Mouse (Mus musculus): ENCODE measurements around the gene Heyl.

DNA sequence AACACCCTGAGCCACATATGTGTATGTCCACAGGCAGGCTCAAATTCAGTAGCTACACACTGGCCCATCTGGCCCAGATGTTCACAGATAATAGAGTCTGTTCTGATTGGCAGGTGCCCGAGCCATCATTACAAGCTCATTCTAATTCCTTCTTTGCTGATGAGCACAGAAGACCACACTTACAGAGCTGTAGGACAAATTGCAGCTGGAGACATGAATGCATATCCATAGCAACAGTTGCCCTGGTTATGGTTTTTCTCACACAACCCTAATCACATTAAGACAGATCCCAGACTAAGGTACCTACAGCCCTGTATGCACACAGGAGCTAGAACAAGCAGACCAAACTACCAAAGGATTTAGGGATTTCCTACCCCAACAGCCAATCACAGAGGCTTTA is 18.0 kb upstream of the Heyl start:
- TF ChIP-seq TAL1 (IDR thresholded peaks at IDR 0.05; ENCODE audit: low read length), result no peak
- TF ChIP-seq GATA1 (IDR thresholded peaks at IDR 0.05; ENCODE audit: low read length), result no peak

Measured in erythroblast, embryonic 14.5 days (primary cell).